Mouse (Mus musculus) leukemia stem cell, adult 10-12 weeks (primary cell): ENCODE results near the gene Setdb2. TPM values are rescaled to one million over a fixed set of nuclear protein-coding genes. Genes with fewer than 3 reads are reported as not detected.

Source experiments
- polyA plus RNA-seq: library from polyadenylated mRNA; stranded (reverse); fragments of >175 nt; gene quantifications from 2 replicates; pipeline ENCODE4 v1.2.3, GENCODE M21; 2012; ENCODE audit warnings: low replicate concordance

Setdb2 gene
- polyA plus RNA-seq = 10.2 and 14.5 TPM in 2 replicates

DNA sequence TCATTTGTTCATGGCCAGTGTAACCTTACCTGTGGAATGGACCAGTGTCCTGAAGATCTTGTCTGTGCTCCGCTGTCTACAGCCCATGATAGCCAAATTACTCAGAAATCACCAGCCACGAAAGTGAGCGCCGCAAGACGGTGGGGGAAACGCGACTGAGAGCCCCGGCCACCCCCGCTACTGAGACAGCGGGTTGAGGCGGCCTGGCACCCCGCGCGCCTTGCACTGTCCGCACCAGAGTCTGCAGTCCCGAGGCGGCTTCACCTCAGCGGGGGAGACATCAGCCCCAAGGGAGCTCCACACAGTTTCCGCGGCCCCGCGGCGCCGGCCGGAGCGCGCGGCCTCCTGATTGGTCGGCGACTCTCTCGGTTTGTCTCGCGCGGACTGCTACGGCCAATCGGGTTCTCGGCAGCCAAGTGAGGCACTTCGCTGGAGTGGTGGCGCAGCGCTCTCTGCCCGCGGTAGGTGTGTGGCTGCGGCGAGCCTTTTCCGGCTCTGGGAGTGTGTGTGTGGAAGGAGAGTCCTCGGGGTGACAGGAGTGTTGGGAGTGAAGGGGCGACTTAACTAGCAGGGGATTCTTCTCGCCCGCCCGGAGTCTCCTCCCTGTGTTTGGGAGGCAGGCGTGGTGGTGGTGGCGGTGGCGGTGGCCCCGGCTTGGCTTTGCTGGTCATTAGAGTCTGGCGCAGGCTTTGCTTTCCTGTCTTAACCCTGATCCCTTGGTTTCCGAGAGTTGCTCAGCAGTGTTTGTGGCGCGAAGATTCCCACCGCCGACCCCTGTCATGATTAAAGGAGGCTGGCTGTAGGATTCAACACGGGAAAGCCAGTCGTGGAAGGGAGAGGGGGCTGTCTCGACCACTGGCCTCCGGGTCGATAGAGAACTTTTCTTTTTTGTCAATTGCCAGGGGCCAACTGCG lies at the start of gene Setdb2, which contains the start of gene Cab39l:
Gene Setdb2 (minus strand): TSS at position 327 of the 914 bp plus-strand sequence.
Gene Cab39l (plus strand): TSS at position 415 of the 914 bp plus-strand sequence.

DNA sequence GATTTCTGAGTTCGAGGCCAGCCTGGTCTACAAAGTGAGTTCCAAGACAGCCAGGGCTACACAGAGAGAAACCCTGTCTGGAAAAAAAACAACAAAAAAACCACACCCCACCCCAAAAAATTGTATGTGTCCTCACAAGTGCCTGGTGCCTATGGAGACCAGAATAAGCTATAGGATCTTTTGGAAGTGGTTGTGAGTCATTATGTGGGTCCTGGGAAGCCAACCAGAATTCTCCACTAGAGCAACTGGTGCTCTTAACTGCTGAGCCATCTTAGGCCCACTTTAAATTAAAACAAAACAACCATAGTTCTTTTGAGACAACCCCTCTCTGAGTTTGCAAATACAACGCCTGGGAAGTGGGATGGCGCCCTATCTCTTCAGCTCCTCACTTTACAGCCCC lies 45.4 kb downstream of the Setdb2 start, which contains the start of gene Phf11c:
Gene Phf11c (minus strand): TSS at position 101 of the 400 bp plus-strand sequence.

DNA sequence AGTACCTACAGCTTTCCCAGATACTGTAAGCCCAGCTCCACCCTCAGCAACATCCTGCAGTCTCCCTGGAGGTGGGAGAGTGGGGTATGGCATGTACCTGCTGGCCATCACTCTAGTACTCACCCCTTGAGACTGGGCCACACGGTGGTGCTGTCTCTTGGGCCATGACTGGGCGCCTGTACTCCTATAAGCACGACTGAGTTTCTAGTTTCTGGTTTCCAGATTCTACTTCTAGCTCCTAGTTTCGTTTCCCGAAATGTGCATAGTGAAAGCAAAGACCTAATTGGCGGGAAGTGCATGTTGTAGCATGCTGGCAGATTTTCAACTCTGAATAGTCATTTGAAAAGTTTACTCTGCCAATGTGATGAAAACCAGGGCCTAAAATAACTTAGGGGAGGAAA lies 75.4 kb downstream of the Setdb2 start, which contains the start of gene Phf11d:
Gene Phf11d (minus strand): TSS at position 227 of the 401 bp plus-strand sequence.

Other genes starting within 250 kb of the Setdb2 start
- 8.3 and 14.6 TPM in 2 replicates for gene Rcbtb1, start 239.7 kb downstream of the Setdb2 start, polyA plus RNA-seq
- not detected in 2 replicates for gene Gm6904, start 180.7 kb downstream of the Setdb2 start, polyA plus RNA-seq
- gene Phf11a, start 143.4 kb downstream of the Setdb2 start, polyA plus RNA-seq = 0.30 TPM in 1 of 2 replicates, not detected in the other
- gene Phf11b, start 99.5 kb downstream of the Setdb2 start, polyA plus RNA-seq = 0.20 and 0.94 TPM in 2 replicates
- gene Phf11d, start 75.4 kb downstream of the Setdb2 start, polyA plus RNA-seq = 0.27 and 0.32 TPM in 2 replicates
- gene Phf11c, start 45.5 kb downstream of the Setdb2 start, polyA plus RNA-seq = 0.16 and 0.19 TPM in 2 replicates
- 0.54 and 2.0 TPM in 2 replicates for gene Cab39l, start 88 bp upstream of the Setdb2 start, polyA plus RNA-seq
- 11.4 and 19.5 TPM in 2 replicates for gene Cdadc1, start 157.1 kb upstream of the Setdb2 start, polyA plus RNA-seq
- not detected in 2 replicates for gene Shisa2, start 184.4 kb upstream of the Setdb2 start, polyA plus RNA-seq